Mouse (Mus musculus) limb, embryonic 14.5 days (tissue): Measurements from ENCODE around the gene Arsa. TPM values are rescaled to one million over a fixed set of nuclear protein-coding genes. Genes with fewer than 3 reads are reported as not detected.

Experiments
- ATAC-seq: fragments of 200-750 bp; cut with Nextera tagmentation; 2 replicates; pipeline ENCODE4 v1.8.0; 2017; ENCODE audit warnings: low read depth, moderate number of reproducible peaks, moderate TSS enrichment; ENCODE audit not compliant: low FRiP score
- DNase-seq: peaks from one replicate; pipeline ENCODE4 v3.0.0-alpha.2; 2015; ENCODE audit warnings: low spot score
- H3K27ac ChIP-seq: fragments of 300-500 bp; sonication (generic); replicated peaks from 2 replicates; pipeline ENCODE4 v1.5.1; 2014; ENCODE audit warnings: low read depth, mild to moderate bottlenecking, low read length, moderate library complexity, mixed read lengths
- H3K27me3 ChIP-seq: fragments of 300-500 bp; sonication (generic); 2 replicates; pipeline ENCODE4 v1.6.1; 2014; ENCODE audit warnings: low read length, mixed read lengths; ENCODE audit not compliant: control insufficient read depth, insufficient read depth
- H3K36me3 ChIP-seq: fragments of 300-500 bp; sonication (generic); 2 replicates; pipeline ENCODE4 v1.6.1; 2014; ENCODE audit warnings: mild to moderate bottlenecking, low read length, moderate library complexity, mixed read lengths; ENCODE audit not compliant: control insufficient read depth, insufficient read depth
- H3K4me1 ChIP-seq: fragments of 300-500 bp; sonication (generic); 2 replicates; pipeline ENCODE4 v1.6.1; 2014; ENCODE audit warnings: antibody characterized with exemption, low read length, mixed read lengths; ENCODE audit not compliant: control insufficient read depth, insufficient read depth
- H3K4me2 ChIP-seq: fragments of 300-500 bp; sonication (generic); replicated peaks from 2 replicates; pipeline ENCODE4 v1.6.1; 2014; ENCODE audit warnings: low read depth, mild to moderate bottlenecking, low read length, moderate library complexity; ENCODE audit not compliant: severe bottlenecking
- H3K4me3 ChIP-seq: fragments of 300-500 bp; sonication (generic); replicated peaks from 2 replicates; pipeline ENCODE4 v1.5.1; 2014; ENCODE audit warnings: low read length
- H3K9ac ChIP-seq: fragments of 300-500 bp; sonication (generic); 2 replicates; pipeline ENCODE4 v1.6.1; 2014; ENCODE audit warnings: mild to moderate bottlenecking, low read depth, low read length, moderate library complexity; ENCODE audit not compliant: severe bottlenecking
- H3K9me3 ChIP-seq: fragments of 300-500 bp; sonication (generic); 2 replicates; pipeline ENCODE4 v1.6.1; 2016; ENCODE audit warnings: low read length; ENCODE audit not compliant: control insufficient read depth
- POLR2A ChIP-seq: fragments of 200-500 bp; IDR thresholded peaks from 2 replicates; pipeline ENCODE4 v1.8.0; 2012; ENCODE audit warnings: inconsistent platforms, mild to moderate bottlenecking, moderate library complexity, borderline replicate concordance; ENCODE audit not compliant: insufficient read depth, insufficient read length; ENCODE audit errors: extremely low read depth
- WGBS: fragments of 180-500 bp; shearing (Covaris S2); extraction: QIAGEN DNeasy Blood & Tissue Kit; methylation state at CpG from one replicate; pipeline ENCODE4 v1.1.7; 2014; 5-methylcytosine and 5-hydroxymethylcytosine counted together
- polyA plus RNA-seq, 2 experiments: library from polyadenylated mRNA; depleted of rRNA in 1 of 2; stranded (reverse) in 1 of 2; unstranded in 1 of 2; fragments of >200 nt; fragmentation: Nextera tagmentation in 1 of 2; extraction: Ambion mirVana in 1 of 2; gene quantifications; 2 replicates each; pipeline versions ENCODE4 v1.2.1 to v1.2.3; 2012 to 2014

Gene Arsa
- polyA plus RNA-seq, 2 experiments, result 18.3 to 30.7 TPM

GRCm38 (mm10) chr15:89494970-89495369, 17.7 kb upstream of the Arsa start:
- Histone ChIP-seq H3K9ac (no peak overlapping the region), H3K27ac (no peak overlapping the region), H3K36me3 (no peaks in the 10 kb centered on the region), H3K4me3 (no peak overlapping the region), H3K9me3 (no peaks in the 10 kb centered on the region), H3K27me3 (peaks cover 5% of the 10 kb centered on the region; the same call in 1 of the 2 replicates), H3K4me1 (no peaks in the 10 kb centered on the region), H3K4me2 (no peak overlapping the region)
- TF ChIP-seq POLR2A, result no peak
- WGBS, result 79% methylated on average over 4 of the region's 4 CpGs
- DNase-seq (no peak), ATAC-seq (no peak)

- no peak for ATAC-seq
Measured at GRCm38 (mm10) chr15:89488611-89489117, 11.4 kb upstream of the Arsa start.

GRCm38 (mm10) chr15:89488182-89488581, 11.0 kb upstream of the Arsa start:
- WGBS, result 79% methylated on average over 12 of the region's 12 CpGs
- Histone ChIP-seq H3K36me3 (no peaks in the 10 kb centered on the region), H3K27me3 (no peaks in the 10 kb centered on the region), H3K4me2 (no peak overlapping the region), H3K4me3 (no peak overlapping the region), H3K9me3 (no peaks in the 10 kb centered on the region), H3K9ac (no peak overlapping the region), H3K4me1 (no peaks in the 10 kb centered on the region), H3K27ac (no peak overlapping the region)
- DNase-seq (no peak), ATAC-seq (no peak)
- no peak for TF ChIP-seq POLR2A

More at GRCm38 (mm10) chr15:89488611-89489117, 11.4 kb upstream of the Arsa start:
- TF ChIP-seq POLR2A, result no peak
- Histone ChIP-seq H3K27ac (no peak overlapping the region), H3K9ac (no peak overlapping the region), H3K36me3 (no peaks in the 10 kb centered on the region), H3K4me1 (no peaks in the 10 kb centered on the region), H3K4me3 (no peak overlapping the region), H3K27me3 (no peaks in the 10 kb centered on the region), H3K9me3 (no peaks in the 10 kb centered on the region), H3K4me2 (no peak overlapping the region)
- DNase-seq, result no peak
- WGBS, result 37% methylated on average over 14 of the region's 14 CpGs

- WGBS, result 82% methylated on average over 8 of the region's 8 CpGs
- Histone ChIP-seq H3K4me1 (peaks cover 3% of the 10 kb centered on the region; the same call in 1 of the 2 replicates), H3K4me3 (no peak overlapping the region), H3K27ac (no peak overlapping the region), H3K36me3 (no peaks in the 10 kb centered on the region), H3K4me2 (no peak overlapping the region), H3K9me3 (no peaks in the 10 kb centered on the region), H3K9ac (no peak overlapping the region), H3K27me3 (no peaks in the 10 kb centered on the region)
- DNase-seq (no peak), ATAC-seq (no peak)
- TF ChIP-seq POLR2A, result no peak
Measured at GRCm38 (mm10) chr15:89480584-89480983, 3.4 kb upstream of the Arsa start.

GRCm38 (mm10) chr15:89478622-89479021, 1.4 kb upstream of the Arsa start:
- Histone ChIP-seq H3K9me3 (no peaks in the 10 kb centered on the region), H3K4me1 (peaks cover 7% of the 10 kb centered on the region; the same call in 1 of the 2 replicates), H3K4me2 (no peak overlapping the region), H3K4me3 (no peak overlapping the region), H3K27me3 (no peaks in the 10 kb centered on the region), H3K36me3 (no peaks in the 10 kb centered on the region), H3K9ac (no peak overlapping the region), H3K27ac (no peak overlapping the region)
- 85% methylated on average over 3 of the region's 3 CpGs for WGBS
- DNase-seq, result no peak
- no peak for TF ChIP-seq POLR2A
- no peak for ATAC-seq
